Mouse (Mus musculus) spleen, adult 2 months (tissue): ENCODE measurements around the gene Tram2.

Experiments used
- CTCF ChIP-seq: fragments of 200-500 bp; IDR thresholded peaks from 2 replicates; pipeline ENCODE4 v1.5.1; 2011; ENCODE audit warnings: mild to moderate bottlenecking, inconsistent platforms; ENCODE audit not compliant: insufficient read depth, insufficient read length, insufficient replicate concordance; ENCODE audit errors: extremely low read depth
- POLR2A ChIP-seq: fragments of 200-500 bp; IDR thresholded peaks from 2 replicates; pipeline ENCODE4 v1.6.1; 2011; ENCODE audit warnings: low read depth, low read length, inconsistent platforms

- TF ChIP-seq POLR2A, result no peak
- TF ChIP-seq CTCF, result no peak
Measured at GRCm38 (mm10) chr1:20994338-20994737, 84.7 kb downstream of the Tram2 start.
